Mouse (Mus musculus): ENCODE results near the gene Hist1h1e.

GRCm38 (mm10) chr13:23662536-23662935 lies 40.2 kb upstream of the Hist1h1e start:
- TF ChIP-seq CTCF (conservative IDR thresholded peaks at IDR 0.05; ENCODE audit: low read length) (no peak), POU5F1 (IDR thresholded peaks at IDR 0.05; ENCODE audit: borderline replicate concordance, low read length) (no peak)
